Mouse (Mus musculus) intestine, postnatal 0 days (tissue): Measurements from ENCODE around the gene Rasal2. TPM values are rescaled to one million over a fixed set of nuclear protein-coding genes. Genes with fewer than 3 reads are reported as not detected.
A peak's percentile ranks its signal among the peaks of the same experiment; 100 is the strongest.

Experiments used
- ATAC-seq: fragments of 200-750 bp; cut with Nextera tagmentation; 2 replicates; pipeline ENCODE4 v1.8.0; 2017; ENCODE audit warnings: mild to moderate bottlenecking, moderate TSS enrichment, moderate library complexity
- H3K27ac ChIP-seq: fragments of 300-500 bp; sonication (generic); 2 replicates; pipeline ENCODE4 v1.5.1; 2014; ENCODE audit warnings: mild to moderate bottlenecking, low read depth, low read length, moderate library complexity
- H3K27me3 ChIP-seq: fragments of 300-500 bp; sonication (generic); replicated peaks from 2 replicates; pipeline ENCODE4 v1.6.1; 2014; ENCODE audit warnings: low read length, mixed read lengths; ENCODE audit not compliant: control insufficient read depth, insufficient read depth
- H3K36me3 ChIP-seq: fragments of 300-500 bp; sonication (generic); 2 replicates; pipeline ENCODE4 v1.6.1; 2014; ENCODE audit warnings: mild to moderate bottlenecking, moderate library complexity; ENCODE audit not compliant: control insufficient read depth, insufficient read depth
- H3K4me1 ChIP-seq: fragments of 300-500 bp; sonication (generic); replicated peaks from 2 replicates; pipeline ENCODE4 v1.6.1; 2014; ENCODE audit warnings: antibody characterized with exemption, low read length, mixed read lengths; ENCODE audit not compliant: control insufficient read depth, insufficient read depth
- H3K4me2 ChIP-seq: fragments of 300-500 bp; sonication (generic); replicated peaks from 2 replicates; pipeline ENCODE4 v1.6.1; 2014; ENCODE audit warnings: low read depth, mild to moderate bottlenecking, moderate library complexity
- H3K4me3 ChIP-seq: fragments of 300-500 bp; sonication (generic); 2 replicates; pipeline ENCODE4 v1.5.1; 2014; ENCODE audit warnings: low read depth, low read length
- H3K9ac ChIP-seq: fragments of 300-500 bp; sonication (generic); 2 replicates; pipeline ENCODE4 v1.6.1; 2014; ENCODE audit warnings: mild to moderate bottlenecking, low read depth, low read length
- H3K9me3 ChIP-seq: fragments of 300-500 bp; sonication (generic); 2 replicates; pipeline ENCODE4 v1.6.1; 2016; ENCODE audit warnings: mixed run types; ENCODE audit not compliant: control insufficient read depth
- CTCF ChIP-seq: sonication (generic); IDR thresholded peaks from 2 replicates; pipeline ENCODE4 v1.5.1; 2016; ENCODE audit warnings: low read depth, mild to moderate bottlenecking, control low read depth, antibody characterized with exemption, moderate library complexity
- WGBS: fragments of 180-500 bp; shearing (Covaris S2); extraction: QIAGEN DNeasy Blood & Tissue Kit; methylation state at CpG from one replicate; pipeline ENCODE4 v1.1.7; 2014; 5-methylcytosine and 5-hydroxymethylcytosine counted together
- polyA plus RNA-seq: library from polyadenylated mRNA; unstranded; fragments of >200 nt; fragmentation: Nextera tagmentation; extraction: Ambion mirVana; gene quantifications from 2 replicates; pipeline ENCODE4 v1.2.1, GENCODE M21; 2015

The Rasal2 gene
- polyA plus RNA-seq, 1 experiment from 2014 or later, result 5.3 TPM

DNA sequence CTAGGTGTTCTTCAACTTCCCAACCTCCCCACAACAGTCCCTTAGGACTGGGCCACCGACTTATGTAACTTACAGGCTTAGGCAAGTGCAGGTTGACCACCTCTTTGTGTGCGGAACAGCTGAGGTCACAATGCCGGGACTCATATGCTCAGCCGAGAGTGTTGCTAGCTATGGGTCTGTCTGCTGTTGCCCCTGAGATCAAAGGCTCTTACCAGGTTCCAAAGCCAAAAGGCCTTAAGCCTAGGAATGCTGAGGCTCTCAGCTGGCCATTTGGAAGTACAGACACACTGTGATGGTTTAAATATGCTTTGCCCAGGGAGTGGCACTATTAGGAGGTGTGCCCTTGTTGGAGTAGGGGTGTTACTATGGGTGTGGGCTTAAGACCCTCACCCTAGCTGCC is 303.8 kb downstream of the Rasal2 start, which contains the start of gene Tex35:
Gene Tex35, minus strand, starts transcription at position 101 of the 400 bp plus-strand sequence.
- TF ChIP-seq CTCF, result no peak
- Histone ChIP-seq H3K9me3 (no peaks in the 10 kb centered on the region), H3K27me3 (no peaks in the 10 kb centered on the region), H3K4me3 (no peak within 1 kb of the TSS), H3K27ac (no peak within 1 kb of the TSS), H3K36me3 (no peaks in the 10 kb centered on the region), H3K9ac (no peak within 1 kb of the TSS), H3K4me2 (no peak within 1 kb of the TSS), H3K4me1 (no peaks in the 10 kb centered on the region)
- 90% methylated on average over 4 of the region's 4 CpGs for WGBS
- no peak for ATAC-seq

DNA sequence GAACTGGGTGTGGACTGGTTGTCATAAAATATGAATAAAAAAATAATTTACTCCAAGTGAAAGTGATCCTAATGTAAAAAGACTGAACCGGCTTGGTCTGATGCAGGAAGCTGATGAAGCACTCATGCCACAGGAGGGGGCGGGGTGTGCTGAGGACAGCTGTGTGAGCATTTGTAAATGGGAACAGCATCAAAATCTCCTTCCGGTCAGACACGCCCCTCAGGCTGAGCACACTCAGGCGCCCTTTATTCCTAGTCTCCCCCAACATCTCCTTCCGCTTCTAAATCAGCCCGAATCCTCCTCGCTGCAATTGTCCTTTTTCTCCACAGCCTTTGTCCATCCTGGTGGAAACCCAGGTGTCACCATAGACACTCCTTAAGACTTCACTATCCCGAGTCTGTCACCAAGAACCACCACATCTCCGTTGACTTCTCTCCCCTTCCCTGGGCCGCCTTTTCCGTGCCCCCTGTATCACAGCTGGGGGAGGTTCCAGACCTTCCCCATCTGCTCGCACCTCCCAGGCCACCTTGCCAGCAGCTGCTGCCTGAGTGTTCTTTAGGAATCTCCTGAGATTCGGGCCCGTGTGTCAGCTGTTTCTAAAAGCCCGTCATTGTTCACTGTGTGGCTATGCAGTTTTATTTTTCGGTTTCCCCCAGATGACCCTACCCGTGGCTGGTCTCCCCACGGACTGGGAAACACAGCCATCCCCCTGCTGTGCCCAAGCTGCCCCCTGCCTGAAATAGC is 311.1 kb downstream of the Rasal2 start:
- peak; percentile 56; the same call in 1 of the 2 replicates for ATAC-seq
- Histone ChIP-seq H3K4me3 (peak overlapping the region; percentile 16; the same call in 1 of the 2 replicates), H3K9me3 (no peaks in the 10 kb centered on the region), H3K4me2 (peak overlapping the region; percentile 54), H3K36me3 (no peaks in the 10 kb centered on the region), H3K27ac (no peak overlapping the region), H3K4me1 (0 out of 2 replicates have a peak, but pooled peaks cover 4% of the 10 kb centered on the region), H3K27me3 (no peaks in the 10 kb centered on the region), H3K9ac (0 out of 2 replicates have a peak overlapping the region, but pooled peaks have one; percentile 11)
- TF ChIP-seq CTCF, result no peak
- WGBS, result 20% methylated on average over 19 of the region's 19 CpGs

DNA sequence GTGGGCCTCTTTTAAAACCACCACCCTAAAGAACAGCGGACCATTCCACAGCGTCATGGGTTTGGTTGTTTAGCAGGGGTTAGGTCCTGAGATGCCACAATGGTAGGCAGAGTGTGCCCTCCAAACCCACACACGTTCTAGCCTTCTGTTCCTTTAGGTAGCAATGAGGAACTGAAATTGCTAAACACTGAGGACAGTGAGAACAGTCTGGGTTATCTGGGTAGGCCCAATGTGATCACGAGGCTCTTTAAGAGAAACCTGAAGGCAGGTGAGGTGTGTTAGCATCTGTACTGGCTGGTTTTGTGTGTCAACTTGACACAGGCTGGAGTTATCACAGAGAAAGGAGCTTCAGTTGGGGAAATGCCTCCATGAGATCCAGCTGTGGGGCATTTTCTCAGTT is 316.9 kb downstream of the Rasal2 start:
- Histone ChIP-seq H3K36me3 (no peaks in the 10 kb centered on the region), H3K4me1 (no peaks in the 10 kb centered on the region), H3K27me3 (no peaks in the 10 kb centered on the region), H3K9me3 (no peaks in the 10 kb centered on the region), H3K27ac (no peak overlapping the region), H3K4me3 (no peak overlapping the region), H3K9ac (no peak overlapping the region), H3K4me2 (no peak overlapping the region)
- TF ChIP-seq CTCF, result no peak
- ATAC-seq, result no peak
- WGBS, result 87% methylated on average over 4 of the region's 4 CpGs

DNA sequence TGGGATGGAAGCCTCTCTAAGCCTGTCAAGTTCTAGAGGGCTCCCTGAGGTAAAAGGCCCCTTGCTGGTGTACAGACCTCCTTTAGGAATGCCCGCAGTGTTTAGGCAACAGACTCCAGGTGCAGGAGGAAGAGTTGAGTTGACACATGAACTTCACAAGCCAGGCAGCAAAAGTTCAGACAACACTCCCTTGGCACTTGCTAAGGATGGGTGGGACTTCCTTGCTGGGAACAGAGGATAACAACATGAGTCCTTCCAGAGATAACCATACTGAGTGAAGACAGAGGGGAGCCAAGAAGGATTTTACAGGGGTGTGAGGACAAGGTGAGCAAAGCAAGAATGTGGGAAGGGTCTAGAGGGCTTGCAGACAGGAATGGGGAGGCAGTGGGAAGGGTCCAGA is 319.8 kb downstream of the Rasal2 start:
- no peak overlapping the region for H3K4me3 ChIP-seq
- H3K27me3 ChIP-seq, result no peaks in the 10 kb centered on the region
- no peak for ATAC-seq
- WGBS, result 91% methylated on average over 1 of the region's 1 CpGs
- no peaks in the 10 kb centered on the region for H3K36me3 ChIP-seq
- H3K9me3 ChIP-seq, result no peaks in the 10 kb centered on the region
- no peaks in the 10 kb centered on the region for H3K4me1 ChIP-seq
- H3K27ac ChIP-seq, result no peak overlapping the region
- no peak overlapping the region for H3K4me2 ChIP-seq
- H3K9ac ChIP-seq, result no peak overlapping the region
- no peak for TF ChIP-seq CTCF

DNA sequence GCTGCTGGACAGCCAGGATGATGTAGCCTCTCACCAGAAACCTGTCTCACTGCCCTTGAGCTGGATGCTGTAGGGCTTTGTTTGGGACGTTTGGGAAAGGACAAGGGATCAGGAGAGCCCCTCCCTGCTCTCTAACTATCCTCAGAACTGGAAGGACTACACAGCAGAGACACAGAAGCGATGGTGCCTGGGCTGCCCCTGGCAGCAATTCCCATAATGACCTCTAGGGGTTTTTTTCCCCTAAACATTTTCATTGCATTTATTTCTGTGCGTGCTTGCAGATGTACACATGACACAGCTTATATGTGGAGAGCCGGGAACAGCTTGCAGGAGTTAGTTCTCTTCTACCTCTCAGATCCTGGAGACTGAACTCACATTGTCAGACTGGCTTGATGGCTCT is 320.3 kb downstream of the Rasal2 start:
- ATAC-seq, result no peak
- Histone ChIP-seq H3K27me3 (no peaks in the 10 kb centered on the region), H3K4me1 (no peaks in the 10 kb centered on the region), H3K36me3 (no peaks in the 10 kb centered on the region), H3K9ac (no peak overlapping the region), H3K4me3 (no peak overlapping the region), H3K27ac (no peak overlapping the region), H3K4me2 (no peak overlapping the region), H3K9me3 (no peaks in the 10 kb centered on the region)
- WGBS, result 63% methylated on average over 4 of the region's 4 CpGs
- TF ChIP-seq CTCF, result peak; percentile 38

DNA sequence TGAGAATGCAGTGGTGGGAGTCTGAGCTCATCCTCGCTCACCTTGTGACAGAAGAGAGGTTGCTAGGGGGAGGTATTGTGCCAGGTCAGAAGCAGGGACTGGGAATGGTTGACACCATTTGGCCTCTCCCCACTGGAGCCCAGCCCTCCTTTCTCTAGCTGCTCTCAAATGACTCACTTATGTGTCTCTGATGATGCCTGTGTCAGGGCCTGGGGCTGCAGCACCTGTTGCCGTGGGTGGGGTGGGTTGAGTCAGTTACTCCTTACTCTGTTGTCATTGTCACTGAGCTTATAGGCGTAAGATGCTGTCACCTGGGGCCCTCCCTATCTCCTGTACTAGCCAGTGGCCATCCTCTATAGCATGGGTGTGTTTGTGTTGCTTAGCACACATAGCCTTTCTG is 321.6 kb downstream of the Rasal2 start:
- H3K4me1 ChIP-seq, result no peaks in the 10 kb centered on the region
- H3K27ac ChIP-seq, result no peak overlapping the region
- no peaks in the 10 kb centered on the region for H3K36me3 ChIP-seq
- no peak overlapping the region for H3K4me2 ChIP-seq
- no peaks in the 10 kb centered on the region for H3K9me3 ChIP-seq
- H3K4me3 ChIP-seq, result no peak overlapping the region
- no peak for TF ChIP-seq CTCF
- 73% methylated on average over 3 of the region's 3 CpGs for WGBS
- no peak for ATAC-seq
- H3K27me3 ChIP-seq, result no peaks in the 10 kb centered on the region
- H3K9ac ChIP-seq, result no peak overlapping the region
